19 mouse cellular contexts compared by ENCODE assay signal in genomic region chr2:122779967-122780366, GRCm38 (mm10). TPM values are rescaled to one million over a fixed set of nuclear protein-coding genes. Genes with fewer than 3 reads are reported as not detected.
DNase-seq lines count a peak whose midpoint lies in the region; ATAC-seq and TF ChIP-seq lines count a peak whose summit lies in the region.
"Had no signal": no experiment of that assay in that cellular context is flagged by ENCODE, and none has a peak within 500 bp of the region (broad histone marks: within the 10 kb centered on the region; RNA-seq: fewer than 3 reads in every experiment).

No protein-coding gene starts in this region.

- no peak overlapping the region for H3K27ac ChIP-seq in hindbrain, embryonic 10.5 days
- H3K27ac ChIP-seq in hindbrain, embryonic 13.5 days: no peak overlapping the region
- peak overlapping the region; percentile 69; the same call in 1 of the 2 replicates for H3K27ac ChIP-seq in bone marrow, adult 2 months (ENCODE audit: control insufficient read depth, insufficient read depth, low read depth, low read length, poor library complexity)
- H3K27ac ChIP-seq: forebrain, embryonic 15.5 days; hindbrain, postnatal 0 days; left cerebral cortex, adult 2 months; liver, embryonic 14.5 days; neural tube, embryonic 12.5 days had no signal

- no peak overlapping the region for H3K9ac ChIP-seq in hindbrain, embryonic 13.5 days
- H3K9ac ChIP-seq: forebrain, embryonic 15.5 days; liver, embryonic 14.5 days; neural tube, embryonic 12.5 days had no signal

- H3K9me3 ChIP-seq in hindbrain, embryonic 10.5 days: no peaks in the 10 kb centered on the region
- no peaks in the 10 kb centered on the region for H3K9me3 ChIP-seq in hindbrain, embryonic 13.5 days
- H3K9me3 ChIP-seq: forebrain, embryonic 15.5 days; neural tube, embryonic 12.5 days had no signal

- no peak for TF ChIP-seq POLR2A in bone marrow, adult 2 months (IDR thresholded peaks at IDR 0.05; ENCODE audit: borderline replicate concordance, control insufficient read depth, low read depth, low read length)

- intact Hi-C loops in left cerebral cortex, postnatal 14 days (cut with DNase I): no loop called here
- intact Hi-C loops in left cerebral cortex, postnatal 4 days (cut with DNase I): no loop called here

- TF ChIP-seq CTCF in bone marrow, adult 2 months (IDR thresholded peaks at IDR 0.05; ENCODE audit: control insufficient read depth, insufficient read depth, low read length): no peak

- no peaks in the 10 kb centered on the region for H3K36me3 ChIP-seq in hindbrain, embryonic 10.5 days
- H3K36me3 ChIP-seq in hindbrain, embryonic 13.5 days: no peaks in the 10 kb centered on the region
- H3K36me3 ChIP-seq: forebrain, embryonic 15.5 days; neural tube, embryonic 12.5 days had no signal

- no peak for ATAC-seq in hindbrain, embryonic 13.5 days (ENCODE audit: low FRiP score)
- peak; percentile 55 for ATAC-seq in megakaryocyte, adult 5-6 weeks (ENCODE audit: poor library complexity, severe bottlenecking)
- ATAC-seq: forebrain, embryonic 15.5 days; hindbrain, postnatal 0 days had no signal

- H3K27me3 ChIP-seq in hindbrain, embryonic 10.5 days (ENCODE audit: insufficient read depth, poor library complexity, severe bottlenecking): no peaks in the 10 kb centered on the region
- no peaks in the 10 kb centered on the region for H3K27me3 ChIP-seq in hindbrain, embryonic 13.5 days
- H3K27me3 ChIP-seq: forebrain, embryonic 15.5 days; neural tube, embryonic 12.5 days had no signal

- H3K4me3 ChIP-seq in hindbrain, embryonic 10.5 days: no peak overlapping the region
- H3K4me3 ChIP-seq in hindbrain, embryonic 13.5 days: no peak overlapping the region
- no peak overlapping the region for H3K4me3 ChIP-seq in bone marrow, adult 2 months (replicated peaks; ENCODE audit: control insufficient read depth, low read depth, low read length)
- H3K4me3 ChIP-seq: forebrain, embryonic 15.5 days; left cerebral cortex, adult 2 months; neural tube, embryonic 12.5 days had no signal

- WGBS in hindbrain, embryonic 10.5 days: 69% methylated on average over 5 of the region's 5 CpGs
- WGBS in hindbrain, embryonic 13.5 days: 69% methylated on average over 5 of the region's 5 CpGs
- 62% methylated on average over 5 of the region's 5 CpGs for WGBS in bone marrow, adult 2 months

- DNase-seq in hindbrain, embryonic 10.5 days (ENCODE audit: low spot score): peak; percentile 7
- peak; percentile 30 for DNase-seq in embryo, embryonic 11 days
- no peak for DNase-seq in urinary bladder, postnatal 25 days (ENCODE audit: low spot score)
- no peak for DNase-seq in left cerebral cortex, postnatal 14 days (ENCODE audit: low spot score in 2 of 2)
- DNase-seq in left cerebral cortex, postnatal 4 days: no peak
- DNase-seq: adrenal gland, postnatal 25 days; cerebellum, adult 9-10 months; heart, postnatal 4 days; kidney, adult 2 months; kidney, postnatal 25 days had no signal

- no peak overlapping the region for H3K4me2 ChIP-seq in hindbrain, embryonic 13.5 days
- H3K4me2 ChIP-seq: forebrain, embryonic 15.5 days; midbrain, embryonic 11.5 days; neural tube, embryonic 12.5 days had no signal

- H3K4me1 ChIP-seq in hindbrain, embryonic 10.5 days (replicated peaks): no peaks in the 10 kb centered on the region
- no peaks in the 10 kb centered on the region for H3K4me1 ChIP-seq in hindbrain, embryonic 13.5 days (replicated peaks)
- H3K4me1 ChIP-seq in bone marrow, adult 2 months (ENCODE audit: control insufficient read depth, insufficient read depth, low read length): peaks cover 3% of the 10 kb centered on the region
- H3K4me1 ChIP-seq: forebrain, embryonic 15.5 days; neural tube, embryonic 12.5 days had no signal

RNA-seq across cellular contexts. Expression of gene Sqor, which starts 14.9 kb away (rescaled TPM):
- 2.7 and 3.3 TPM in 2 replicates for polyA plus RNA-seq in hindbrain, embryonic 10.5 days (2016; fragmentation: Nextera tagmentation; extraction: Ambion mirVana)
- polyA plus RNA-seq in hindbrain, embryonic 13.5 days (2015; fragmentation: Nextera tagmentation; extraction: Ambion mirVana): 2.7 and 3.6 TPM in 2 replicates
- 49.3 and 84.1 TPM in 2 replicates for polyA plus RNA-seq in bone marrow, adult 2 months (2011; ENCODE audit: insufficient read depth, insufficient read length, low replicate concordance, missing spikeins)
- 106 and 117 TPM in 2 replicates for total RNA-seq in megakaryocyte, adult 5-6 weeks (2015)
- total RNA-seq in megakaryocyte, adult 5-6 weeks (2017): 167 and 173 TPM in 2 replicates
- 1 to 10 TPM; 3.8 to 4.3 TPM for total RNA-seq in left cerebral cortex, postnatal 14 days (2021)
- 1 to 10 TPM; 1.6 to 4.1 TPM for total RNA-seq in left cerebral cortex, postnatal 4 days (2021)

RNA-seq across cellular contexts. Expression of gene Bloc1s6, which starts 41.7 kb away (rescaled TPM):
- 72.4 and 75.4 TPM in 2 replicates for polyA plus RNA-seq in hindbrain, embryonic 10.5 days (2016; fragmentation: Nextera tagmentation; extraction: Ambion mirVana)
- 88.1 and 97.7 TPM in 2 replicates for polyA plus RNA-seq in hindbrain, embryonic 13.5 days (2015; fragmentation: Nextera tagmentation; extraction: Ambion mirVana)
- 9.5 and 11.4 TPM in 2 replicates for polyA plus RNA-seq in bone marrow, adult 2 months (2011; ENCODE audit: insufficient read depth, insufficient read length, low replicate concordance, missing spikeins)
- total RNA-seq in megakaryocyte, adult 5-6 weeks (2015): 12.0 and 12.9 TPM in 2 replicates
- total RNA-seq in megakaryocyte, adult 5-6 weeks (2017): 24.1 and 30.4 TPM in 2 replicates
- total RNA-seq in left cerebral cortex, postnatal 14 days (2021): 10 to 100 TPM; 38.6 to 40.1 TPM
- total RNA-seq in left cerebral cortex, postnatal 4 days (2021): 10 to 100 TPM; 47.7 to 49.6 TPM

Comparison
In these comparisons a context has a peak if more than half of its experiments do, and no peak if none do; other contexts are left out.
1. DNase-seq: peak in hindbrain, embryonic 10.5 days (single experiment) and embryo, embryonic 11 days (single experiment); none in urinary bladder, postnatal 25 days (single experiment), left cerebral cortex, postnatal 14 days (0 of 2) and left cerebral cortex, postnatal 4 days (single experiment).
2. RNA of gene Sqor, which starts 14.9 kb away (total RNA-seq): 106 to 173 TPM in megakaryocyte, adult 5-6 weeks; 3.8 to 4.3 TPM in left cerebral cortex, postnatal 14 days and 1.6 to 4.1 TPM in left cerebral cortex, postnatal 4 days; every median in the first group is over 10 times any median in the second.